Mouse (Mus musculus) adrenal gland, postnatal 25 days (tissue): ENCODE data around the gene Topors. TPM values are rescaled to one million over a fixed set of nuclear protein-coding genes. Genes with fewer than 3 reads are reported as not detected.

Experiments used
- total RNA-seq: library from RNA; stranded (reverse); gene quantifications from 2 replicates; pipeline ENCODE4 v1.2.3, GENCODE M21; 2021

Gene Topors
- total RNA-seq, 1 experiment from 2014 or later, result 33.2 TPM

Other genes starting within 250 kb of the Topors start
- 161 and 187 TPM in 2 replicates for gene Aco1, start 126.8 kb downstream of the Topors start, total RNA-seq
- 24.4 and 34.1 TPM in 2 replicates for gene Ddx58, start 30.0 kb downstream of the Topors start, total RNA-seq
- 47.8 and 54.6 TPM in 2 replicates for gene Smim27, start 271 bp downstream of the Topors start, total RNA-seq
- gene Ndufb6, start 9.6 kb upstream of the Topors start, total RNA-seq, result 177 and 194 TPM in 2 replicates
- gene Tmem215, start 202.3 kb upstream of the Topors start, total RNA-seq, result not detected in 2 replicates